Mouse (Mus musculus) intestine, embryonic 15.5 days (tissue): Measurements from ENCODE around the gene Gm8011. TPM values are rescaled to one million over a fixed set of nuclear protein-coding genes. Genes with fewer than 3 reads are reported as not detected.
"Not testable (repeated sequence)": the region's sequence is repeated elsewhere in the genome, so short reads cannot be mapped to it uniquely, and the experiment has no call there.

ENCODE experiments used
- ATAC-seq: fragments of 200-750 bp; cut with Nextera tagmentation; 2 replicates; pipeline ENCODE4 v1.8.0; 2017; ENCODE audit warnings: moderate TSS enrichment, moderate library complexity
- H3K27ac ChIP-seq: fragments of 300-500 bp; sonication (generic); 2 replicates; pipeline ENCODE4 v1.5.1; 2015; ENCODE audit warnings: mild to moderate bottlenecking, inconsistent platforms
- H3K27me3 ChIP-seq: fragments of 300-500 bp; sonication (generic); replicated peaks from 2 replicates; pipeline ENCODE4 v1.6.1; 2015; ENCODE audit warnings: inconsistent platforms
- H3K36me3 ChIP-seq: fragments of 300-500 bp; sonication (generic); 2 replicates; pipeline ENCODE4 v1.6.1; 2015; ENCODE audit warnings: inconsistent platforms
- H3K4me1 ChIP-seq: fragments of 300-500 bp; sonication (generic); replicated peaks from 2 replicates; pipeline ENCODE4 v1.6.1; 2015; ENCODE audit warnings: inconsistent platforms
- H3K4me2 ChIP-seq: fragments of 300-500 bp; sonication (generic); replicated peaks from 2 replicates; pipeline ENCODE4 v1.6.1; 2015; ENCODE audit warnings: mild to moderate bottlenecking, inconsistent platforms
- H3K4me3 ChIP-seq: fragments of 300-500 bp; sonication (generic); replicated peaks from 2 replicates; pipeline ENCODE4 v1.5.1; 2015; ENCODE audit warnings: inconsistent platforms
- H3K9ac ChIP-seq: fragments of 300-500 bp; sonication (generic); 2 replicates; pipeline ENCODE4 v1.6.1; 2015; ENCODE audit warnings: inconsistent platforms
- H3K9me3 ChIP-seq: fragments of 300-500 bp; sonication (generic); 2 replicates; pipeline ENCODE4 v1.6.1; 2016; ENCODE audit warnings: inconsistent platforms
- WGBS: fragments of 180-500 bp; shearing (Covaris S2); methylation state at CpG from one replicate; pipeline ENCODE4 v1.1.7; 2015; 5-methylcytosine and 5-hydroxymethylcytosine counted together
- polyA plus RNA-seq: library from polyadenylated mRNA; unstranded; fragments of >200 nt; fragmentation: Nextera tagmentation; extraction: Ambion mirVana; gene quantifications from 2 replicates; pipeline ENCODE4 v1.2.1, GENCODE M21; 2015

The Gm8011 gene
- polyA plus RNA-seq, result not detected in 2 replicates

DNA sequence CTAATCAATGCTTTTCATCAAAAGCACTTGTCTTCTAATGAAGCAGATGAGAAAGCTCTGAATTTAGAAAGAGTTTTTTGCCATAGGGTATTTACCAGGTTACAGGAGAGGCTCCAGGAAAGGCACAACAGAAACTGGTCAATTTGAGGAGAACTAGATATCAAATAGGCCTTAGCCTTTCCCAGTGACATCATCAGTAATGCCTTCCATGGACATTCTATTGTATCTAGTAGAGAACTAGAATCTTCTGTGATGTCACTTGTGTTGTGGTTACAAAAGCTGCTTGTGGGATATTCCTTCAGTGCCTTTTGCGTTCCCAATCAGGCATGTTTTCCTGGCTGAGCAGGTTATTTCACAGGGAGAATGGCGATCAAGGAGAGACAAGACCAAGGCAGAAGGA is at the start of gene Gm8011:
Gene Gm8011, plus strand, starts transcription at position 301 of the 400 bp plus-strand sequence.
- H3K4me1 ChIP-seq, H3K4me2 ChIP-seq, H3K27me3 ChIP-seq, H3K9ac ChIP-seq, H3K27ac ChIP-seq, H3K9me3 ChIP-seq, ATAC-seq, H3K4me3 ChIP-seq, H3K36me3 ChIP-seq: not testable (repeated sequence)
- 56% methylated on average over 2 of the region's 2 CpGs for WGBS

GRCm38 (mm10) chr14:42439573-42439972 is 24.1 kb upstream of the Gm8011 start, which contains the start of gene Gm8005:
Gm8005 (minus strand) TSS chr14:42439673.
- WGBS, result 93% methylated on average over 2 of the region's 4 CpGs
- H3K36me3 ChIP-seq, ATAC-seq, H3K4me1 ChIP-seq, H3K27ac ChIP-seq, H3K4me2 ChIP-seq, H3K9me3 ChIP-seq, H3K27me3 ChIP-seq, H3K4me3 ChIP-seq, H3K9ac ChIP-seq: not testable (repeated sequence)

GRCm38 (mm10) chr14:42502249-42502648 is 38.6 kb downstream of the Gm8011 start, which contains the start of gene Gm8020:
Gm8020 (minus strand) TSS chr14:42502349.
- not testable (repeated sequence) for H3K27me3 ChIP-seq, H3K36me3 ChIP-seq, H3K27ac ChIP-seq, H3K9me3 ChIP-seq, H3K4me1 ChIP-seq, H3K4me3 ChIP-seq, H3K9ac ChIP-seq, ATAC-seq, H3K4me2 ChIP-seq
- WGBS, result 83% methylated on average over 2 of the region's 3 CpGs

Other genes with a start within 250 kb of the Gm8011 start
- not detected in 2 replicates for gene Gm17026, start 203.8 kb upstream of the Gm8011 start, polyA plus RNA-seq
- not detected in 2 replicates for gene Gm9611, start 166.5 kb upstream of the Gm8011 start, polyA plus RNA-seq
- gene Gm7995, start 153.7 kb upstream of the Gm8011 start, polyA plus RNA-seq, result not detected in 2 replicates
- gene Gm8005, start 24.2 kb upstream of the Gm8011 start, polyA plus RNA-seq, result not detected in 2 replicates
- not detected in 2 replicates for gene Gm8020, start 38.5 kb downstream of the Gm8011 start, polyA plus RNA-seq
- gene Gm8024, start 60.4 kb downstream of the Gm8011 start, polyA plus RNA-seq, result not detected in 2 replicates
- gene Gm17124, start 136.0 kb downstream of the Gm8011 start, polyA plus RNA-seq, result not detected in 2 replicates
- not detected in 2 replicates for gene Gm3633, start 178.0 kb downstream of the Gm8011 start, polyA plus RNA-seq
- gene Gm10378, start 192.1 kb downstream of the Gm8011 start, polyA plus RNA-seq, result not detected in 2 replicates